Mouse (Mus musculus) left cerebral cortex, postnatal 25 days (tissue): ENCODE results near the gene Cd3eap. TPM values are rescaled to one million over a fixed set of nuclear protein-coding genes. Genes with fewer than 3 reads are reported as not detected.
A peak's percentile ranks its signal among the peaks of the same experiment; 100 is the strongest.

ENCODE experiments used
- DNase-seq, 2 experiments: peaks; one replicate each; pipeline ENCODE4 v3.0.0; 2022; ENCODE audit warnings: low spot score in 2 of 2, mixed read lengths in 1 of 2
- intact Hi-C: fragments of 180-260 bp; cut with DNase I; formaldehyde crosslinking; loops from one replicate; pipeline ENCODE4 v1.15.1; 2025
- microRNA-seq, 2 experiments: library from miRNA; unstranded; fragments of <30 nt; microRNA quantifications; one replicate each; pipeline ENCODE4 v1.2.0; 2022
- total RNA-seq, 2 experiments: library from RNA; stranded (reverse); gene quantifications; 2 replicates each; pipeline ENCODE4 v1.2.3; 2021

The Cd3eap gene
- total RNA-seq, 2 experiments from 2014 or later, result 16.6 to 20.0 TPM

DNA sequence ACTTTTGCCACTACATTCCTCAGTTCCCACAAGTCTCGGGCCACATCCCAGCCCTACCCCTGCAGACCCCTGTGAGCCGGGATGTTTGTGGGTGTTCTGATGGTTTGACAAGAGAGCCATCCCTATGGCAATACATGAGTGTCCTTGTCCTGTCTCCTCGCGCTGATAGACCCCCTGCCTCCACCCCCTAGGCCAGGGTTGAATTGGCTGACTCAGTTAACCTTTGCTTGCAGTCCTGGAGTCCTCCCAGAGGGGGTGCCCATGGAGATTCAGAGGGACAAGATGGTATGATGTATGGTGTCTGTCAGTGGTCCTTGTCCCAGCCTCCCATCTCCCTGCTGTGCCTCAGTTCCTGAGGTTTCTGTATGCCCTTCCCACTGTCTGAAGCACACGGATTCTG, 45.2 kb downstream of the Cd3eap start:
- no peak for DNase-seq
- intact Hi-C loops, result no loop called here

DNA sequence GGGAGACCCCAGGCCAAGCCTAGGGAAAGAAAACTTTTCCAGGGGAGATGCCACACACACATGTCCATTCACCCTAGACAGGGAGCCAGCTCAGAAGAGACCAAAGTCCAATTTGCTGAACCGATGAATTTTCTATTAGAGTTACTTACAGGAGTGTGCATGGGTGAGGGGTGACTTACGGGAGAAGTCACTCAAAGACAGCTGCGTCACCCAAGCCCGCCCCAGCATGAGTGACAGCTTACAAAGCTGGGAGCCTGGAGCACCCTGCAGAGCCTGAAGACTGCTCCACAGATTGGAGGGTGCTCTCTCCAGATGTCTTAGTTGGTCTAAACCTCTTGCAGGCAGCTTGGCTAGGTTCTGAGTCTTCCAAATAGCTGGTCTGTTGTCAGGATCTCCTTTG, 47.3 kb downstream of the Cd3eap start:
- no peak for DNase-seq
- intact Hi-C loops, result no loop called here

- peak; percentile 97 for DNase-seq
- intact Hi-C loops, result no loop called here
Measured at GRCm38 (mm10) chr7:19309884-19310641, 49.2 kb downstream of the Cd3eap start, which contains the start of gene Fosb. Gene Fosb (minus strand): TSS chr7:19310051.

DNA sequence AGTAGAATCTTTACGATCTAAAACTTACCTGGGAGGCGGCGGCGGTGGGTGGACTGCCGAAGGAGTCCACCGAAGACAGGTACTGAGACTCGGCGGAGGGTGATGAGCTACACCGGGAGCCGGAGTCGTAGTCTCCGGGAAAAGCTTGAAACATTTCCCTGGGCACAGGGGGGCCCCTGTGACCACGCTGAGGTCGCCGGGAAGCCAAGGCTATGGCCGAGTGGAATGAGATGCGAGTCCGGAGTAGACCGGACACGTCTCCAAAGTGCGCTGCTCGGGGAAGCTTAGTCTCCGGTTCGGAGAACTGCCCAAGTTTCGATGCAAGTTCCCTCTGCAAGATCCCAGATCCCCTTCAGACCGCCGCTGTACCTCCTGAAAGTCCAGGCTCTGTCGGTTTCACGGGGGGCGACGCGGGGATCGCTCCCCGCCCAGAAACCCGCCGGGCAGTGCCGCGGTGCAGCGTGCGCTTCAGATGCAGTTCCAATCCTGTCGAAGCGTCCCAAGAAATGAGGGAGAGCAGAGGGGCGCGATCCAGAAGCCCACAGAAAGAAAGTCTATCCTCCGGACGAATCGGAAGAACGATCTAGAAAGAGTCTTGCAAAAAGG, 49.9 kb downstream of the Cd3eap start:
- no peak for DNase-seq
- intact Hi-C loops, result no loop called here

GRCm38 (mm10) chr7:19308454-19309277, 50.6 kb downstream of the Cd3eap start:
- intact Hi-C loops, result no loop called here
- peak; percentile 97 to 98 for DNase-seq

DNA sequence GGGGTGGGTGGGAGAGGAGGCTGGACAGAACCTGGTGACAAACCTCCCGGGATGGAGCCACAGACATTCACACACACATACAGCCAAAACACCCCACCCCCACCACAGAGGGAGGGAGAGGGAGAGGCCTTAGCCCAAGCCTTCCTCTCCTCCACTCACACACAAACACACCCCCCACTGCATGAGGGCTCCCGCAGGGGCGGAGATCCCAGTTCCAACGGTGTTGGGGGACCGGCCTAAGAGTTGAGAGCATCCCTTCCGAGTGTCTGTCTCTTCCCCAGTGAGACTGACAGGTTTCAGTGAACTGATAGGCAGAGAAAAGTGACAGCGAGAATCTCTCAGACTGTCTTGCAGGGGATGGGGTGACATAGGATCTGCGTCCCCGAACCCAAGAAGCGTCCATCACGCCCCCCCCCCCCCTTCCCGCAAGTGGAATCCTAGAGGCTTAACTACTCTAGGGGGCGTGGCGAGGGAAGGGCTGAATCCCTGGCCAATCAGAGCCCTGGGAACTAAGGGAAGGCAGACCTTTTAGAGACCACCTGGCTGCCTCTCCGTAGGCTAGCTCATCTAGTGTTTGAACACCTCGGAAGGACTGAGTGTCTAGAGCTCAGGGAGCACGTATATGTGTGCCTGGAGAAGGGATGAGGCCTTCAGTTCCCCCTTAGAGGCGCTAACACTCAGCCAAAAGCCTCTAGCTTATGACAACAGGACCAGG, 51.4 kb downstream of the Cd3eap start:
- DNase-seq, result peak; percentile 69 to 87
- intact Hi-C loops, result no loop called here

- no peak for DNase-seq
- intact Hi-C loops, result no loop called here
Measured at GRCm38 (mm10) chr7:19306819-19307738, 52.2 kb downstream of the Cd3eap start.

Small RNA genes within 50 kb of the gene (microRNA-seq; reads per million reads assigned to microRNA genes)
- gene Mir343, result 0 reads per million in 2 experiments

Other genes starting within 250 kb of the Cd3eap start
- under 1 TPM; 0.25 to 0.32 TPM for gene Gm4969, start 241.1 kb downstream of the Cd3eap start, total RNA-seq
- 10 to 100 TPM; 12.5 to 14.4 TPM for gene Fbxo46, start 239.6 kb downstream of the Cd3eap start, total RNA-seq
- gene Qpctl, start 210.2 kb downstream of the Cd3eap start, total RNA-seq, result 10 to 100 TPM; 15.5 to 16.0 TPM
- 10 to 100 TPM; 72.8 to 77.5 TPM for gene Snrpd2, start 209.8 kb downstream of the Cd3eap start, total RNA-seq
- gene Gipr, start 193.4 kb downstream of the Cd3eap start, total RNA-seq, result 1 to 10 TPM; 1.1 to 1.5 TPM
- gene Eml2, start 183.1 kb downstream of the Cd3eap start, total RNA-seq, result 100 to 1,000 TPM; 125 to 133 TPM
- 1 to 10 TPM; 3.7 to 4.3 TPM for gene Gpr4, start 146.9 kb downstream of the Cd3eap start, total RNA-seq
- 10 to 100 TPM; 46.6 to 47.3 TPM for gene Opa3, start 131.1 kb downstream of the Cd3eap start, total RNA-seq
- 10 to 100 TPM; 13.1 to 14.3 TPM for gene Vasp, start 87.7 kb downstream of the Cd3eap start, total RNA-seq
- gene Ppm1n, start 79.4 kb downstream of the Cd3eap start, total RNA-seq, result under 1 TPM in 1 of 2 experiments, not detected in 1; 0.55 TPM
- gene Rtn2, start 76.9 kb downstream of the Cd3eap start, total RNA-seq, result 100 to 1,000 TPM; 112 TPM
- 10 to 100 TPM; 21.0 to 26.0 TPM for gene Fosb, start 49.4 kb downstream of the Cd3eap start, total RNA-seq
- 10 to 100 TPM; 34.1 to 40.5 TPM for gene Ercc1, start 14.7 kb downstream of the Cd3eap start, total RNA-seq
- gene Ppp1r13l, start 266 bp upstream of the Cd3eap start, total RNA-seq, result 1 to 10 TPM; 5.4 to 9.9 TPM
- gene Ercc2, start 22.5 kb upstream of the Cd3eap start, total RNA-seq, result 10 to 100 TPM; 31.9 to 32.3 TPM
- 1 to 10 TPM; 1.8 to 2.4 TPM for gene Klc3, start 44.6 kb upstream of the Cd3eap start, total RNA-seq
- gene Ckm, start 45.3 kb upstream of the Cd3eap start, total RNA-seq, result not detected
- 10 to 100 TPM; 76.2 to 78.6 TPM for gene Mark4, start 99.3 kb upstream of the Cd3eap start, total RNA-seq
- gene Exoc3l2, start 103.8 kb upstream of the Cd3eap start, total RNA-seq, result under 1 TPM; 0.18 to 0.64 TPM
- 1 to 10 TPM; 6.7 to 7.4 TPM for gene Bloc1s3, start 148.9 kb upstream of the Cd3eap start, total RNA-seq
- gene Trappc6a, start 148.9 kb upstream of the Cd3eap start, total RNA-seq, result 10 to 100 TPM; 18.4 to 18.8 TPM
- under 1 TPM; 0.64 to 0.87 TPM for gene Nkpd1, start 158.4 kb upstream of the Cd3eap start, total RNA-seq
- gene Ppp1r37, start 203.6 kb upstream of the Cd3eap start, total RNA-seq, result 100 to 1,000 TPM; 122 TPM
- 1 to 10 TPM in 1 of 2 experiments, under 1 TPM in 1; 0.27 to 1.1 TPM for gene Zfp296, start 217.8 kb upstream of the Cd3eap start, total RNA-seq
- 10 to 100 TPM; 43.7 to 47.1 TPM for gene Gemin7, start 218.1 kb upstream of the Cd3eap start, total RNA-seq
- gene Clasrp, start 245.0 kb upstream of the Cd3eap start, total RNA-seq, result 10 to 100 TPM; 70.9 to 81.0 TPM